ENCODE assay signal across 28 mouse cellular contexts in the genomic region with DNA sequence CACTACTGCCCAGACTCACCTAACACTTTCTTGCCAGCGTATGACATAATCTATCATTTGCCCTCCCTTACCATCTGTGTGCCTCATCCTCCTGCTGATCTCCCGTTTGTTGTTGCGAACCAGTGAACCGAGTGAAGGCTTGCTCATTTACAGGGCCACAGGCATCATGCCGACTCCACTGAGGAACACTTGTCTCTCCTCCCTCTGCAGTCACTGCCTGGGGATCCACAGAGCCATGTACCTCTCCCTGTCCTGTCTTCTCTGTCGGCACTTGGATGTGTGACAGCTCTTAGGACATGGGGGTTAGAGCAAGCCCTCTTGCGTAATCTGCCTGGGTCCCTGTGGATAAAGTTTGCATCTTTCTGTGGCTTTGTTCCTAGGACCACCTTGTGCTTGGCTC. TPM values are rescaled to one million over a fixed set of nuclear protein-coding genes. Genes with fewer than 3 reads are reported as not detected.
A peak's percentile ranks its signal among the peaks of the same experiment; 100 is the strongest.
DNase-seq lines count a peak whose midpoint lies in the region.
"Had no signal": no experiment of that assay in that cellular context is flagged by ENCODE, and none has a peak within 500 bp of the region (broad histone marks: within the 10 kb centered on the region; RNA-seq: fewer than 3 reads in every experiment).

No protein-coding gene starts in this region.

- H3K4me1 ChIP-seq in heart, embryonic 10.5 days, result no peaks in the 10 kb centered on the region; the same call in 1 of the 2 replicates
- H3K4me1 ChIP-seq: embryonic facial prominence, embryonic 13.5 days; forebrain, embryonic 10.5 days; forebrain, embryonic 15.5 days; hindbrain, embryonic 15.5 days; intestine, embryonic 15.5 days; limb, embryonic 10.5 days; limb, embryonic 15.5 days; midbrain, embryonic 15.5 days had no signal

- H3K9me3 ChIP-seq in heart, embryonic 10.5 days, result no peaks in the 10 kb centered on the region
- H3K9me3 ChIP-seq: embryonic facial prominence, embryonic 13.5 days; forebrain, embryonic 15.5 days; hindbrain, embryonic 15.5 days; intestine, embryonic 15.5 days; limb, embryonic 10.5 days; limb, embryonic 15.5 days; liver, embryonic 13.5 days; midbrain, embryonic 15.5 days had no signal

- H3K27me3 ChIP-seq in heart, embryonic 10.5 days (ENCODE audit: insufficient read depth, poor library complexity, severe bottlenecking), result no peaks in the 10 kb centered on the region
- H3K27me3 ChIP-seq: embryonic facial prominence, embryonic 13.5 days; forebrain, embryonic 15.5 days; hindbrain, embryonic 15.5 days; intestine, embryonic 15.5 days; limb, embryonic 15.5 days; liver, embryonic 13.5 days; midbrain, embryonic 15.5 days had no signal

- peak overlapping the region; percentile 9; the same call in 1 of the 2 replicates for H3K4me3 ChIP-seq in heart, embryonic 10.5 days
- H3K4me3 ChIP-seq: embryonic facial prominence, embryonic 13.5 days; forebrain, embryonic 10.5 days; forebrain, embryonic 15.5 days; hindbrain, embryonic 15.5 days; intestine, embryonic 15.5 days; limb, embryonic 10.5 days; limb, embryonic 15.5 days; liver, embryonic 13.5 days; midbrain, embryonic 15.5 days had no signal

- intact Hi-C loops in left cerebral cortex, postnatal 36 days (cut with DNase I), result loop anchor here (10.0 kb wide), 1 partner anchor 225 kb away; the partner anchor contains the start of genes Atp6v1g2 and Nfkbil1

- DNase-seq in heart, embryonic 10.5 days (ENCODE audit: low spot score), result no peak
- no peak for DNase-seq in heart, postnatal 4 days
- DNase-seq in cerebellum, adult 11 months, result peak; percentile 72
- DNase-seq in cerebellum, adult 8-10 months, result peak; percentile 74
- peak; percentile 83 to 87 for DNase-seq in cerebellum, postnatal 25 days
- DNase-seq in B cell, adult 2 months, result no peak
- DNase-seq in urinary bladder, postnatal 14 days (ENCODE audit: low spot score), result no peak
- no peak for DNase-seq in left cerebral cortex, postnatal 36 days (ENCODE audit: low spot score in 2 of 2)
- DNase-seq: adrenal gland, adult 8-10 months; gastrocnemius, postnatal 10 days; kidney, adult 8-10 months; kidney, postnatal 10 days; layer of hippocampus, postnatal 36 days; liver, embryonic 13.5 days; lung, adult 2 months; lung, postnatal 10 days; right cerebral cortex, postnatal 4 days; thymus, adult 2 months; thymus, postnatal 4 days had no signal

- H3K36me3 ChIP-seq in heart, embryonic 10.5 days, result peaks cover 97% of the 10 kb centered on the region

- 90% methylated on average over 7 of the region's 7 CpGs for WGBS in heart, embryonic 10.5 days

- no peak overlapping the region for H3K27ac ChIP-seq in heart, embryonic 10.5 days
- H3K27ac ChIP-seq: embryonic facial prominence, embryonic 13.5 days; forebrain, embryonic 10.5 days; forebrain, embryonic 15.5 days; hindbrain, embryonic 15.5 days; intestine, embryonic 15.5 days; limb, embryonic 10.5 days; limb, embryonic 15.5 days; liver, embryonic 13.5 days; midbrain, embryonic 15.5 days had no signal

RNA-seq across cellular contexts. Expression of gene Vwa7, which starts 6.8 kb away (rescaled TPM):
- 0.26 and 0.34 TPM in 2 replicates for polyA plus RNA-seq in heart, embryonic 10.5 days (2016; fragmentation: Nextera tagmentation; extraction: Ambion mirVana)
- total RNA-seq in heart, postnatal 4 days (2021), result 1 to 10 TPM; 1.6 to 1.8 TPM
- under 1 TPM; 0.48 to 0.57 TPM for total RNA-seq in left cerebral cortex, postnatal 36 days (2021)

RNA-seq across cellular contexts. Expression of gene Vars, which starts 8.8 kb away (rescaled TPM):
- polyA plus RNA-seq in heart, embryonic 10.5 days (2016; fragmentation: Nextera tagmentation; extraction: Ambion mirVana), result 112 and 166 TPM in 2 replicates
- total RNA-seq in heart, postnatal 4 days (2021), result 10 to 100 TPM; 46.7 to 49.0 TPM
- 10 to 100 TPM; 38.2 to 47.2 TPM for total RNA-seq in left cerebral cortex, postnatal 36 days (2021)

RNA-seq across cellular contexts. Expression of gene Sapcd1, which starts 18.2 kb away (rescaled TPM):
- polyA plus RNA-seq in heart, embryonic 10.5 days (2016; fragmentation: Nextera tagmentation; extraction: Ambion mirVana), result 3.3 and 4.0 TPM in 2 replicates
- 1 to 10 TPM in 1 of 2 experiments, under 1 TPM in 1; 0.74 to 1.3 TPM for total RNA-seq in heart, postnatal 4 days (2021)
- total RNA-seq in left cerebral cortex, postnatal 36 days (2021), result under 1 TPM in 1 of 2 experiments, not detected in 1; 0.79 TPM
- total RNA-seq: hematopoietic stem cell, adult 5-6 weeks had no signal

RNA-seq across cellular contexts. Expression of gene Lsm2, which starts 27.9 kb away (rescaled TPM):
- polyA plus RNA-seq in heart, embryonic 10.5 days (2016; fragmentation: Nextera tagmentation; extraction: Ambion mirVana), result 197 and 247 TPM in 2 replicates
- total RNA-seq in heart, postnatal 4 days (2021), result 10 to 100 TPM; 52.2 to 55.0 TPM
- 10 to 100 TPM; 19.4 to 19.8 TPM for total RNA-seq in left cerebral cortex, postnatal 36 days (2021)

RNA-seq across cellular contexts. Expression of gene Msh5, which starts 37.0 kb away (rescaled TPM):
- polyA plus RNA-seq in heart, embryonic 10.5 days (2016; fragmentation: Nextera tagmentation; extraction: Ambion mirVana), result 3.9 and 5.4 TPM in 2 replicates
- total RNA-seq in heart, postnatal 4 days (2021), result 1 to 10 TPM; 4.0 to 6.5 TPM
- total RNA-seq in left cerebral cortex, postnatal 36 days (2021), result under 1 TPM in 1 of 2 experiments, not detected in 1; 0.66 TPM

Comparison
In these comparisons a context has a peak if more than half of its experiments do, and no peak if none do; other contexts are left out.
1. DNase-seq: peak in cerebellum, adult 11 months (single experiment), cerebellum, adult 8-10 months (single experiment) and cerebellum, postnatal 25 days (2 of 2); none in heart, embryonic 10.5 days (single experiment), heart, postnatal 4 days (single experiment), B cell, adult 2 months (0 of 2), urinary bladder, postnatal 14 days (single experiment) and left cerebral cortex, postnatal 36 days (0 of 2).